Mouse (Mus musculus) kidney, adult 2 months (tissue): ENCODE results near the gene Rpl10a. TPM values are rescaled to one million over a fixed set of nuclear protein-coding genes. Genes with fewer than 3 reads are reported as not detected.
"Not testable (repeated sequence)": the region's sequence is repeated elsewhere in the genome, so short reads cannot be mapped to it uniquely, and the experiment has no call there.

ENCODE experiments used
- DNase-seq: peaks from one replicate; pipeline ENCODE4 v3.0.0; 2021
- H3K27ac ChIP-seq: fragments of 200-500 bp; 2 replicates; pipeline ENCODE4 v1.5.1; 2012; ENCODE audit warnings: low read depth, low read length, control low read depth, inconsistent platforms; ENCODE audit not compliant: insufficient read depth
- H3K27me3 ChIP-seq: fragments of 200-500 bp; replicated peaks from 2 replicates; pipeline ENCODE4 v1.6.1; 2012; ENCODE audit warnings: mild to moderate bottlenecking, moderate library complexity, low read length, inconsistent platforms; ENCODE audit not compliant: control insufficient read depth, insufficient read depth
- H3K36me3 ChIP-seq: fragments of 200-500 bp; 2 replicates; pipeline ENCODE4 v1.6.1; 2012; ENCODE audit warnings: mild to moderate bottlenecking, moderate library complexity, low read length, inconsistent platforms; ENCODE audit not compliant: control insufficient read depth, insufficient read depth
- H3K4me1 ChIP-seq: fragments of 200-500 bp; 2 replicates; pipeline ENCODE4 v1.6.1; 2011; ENCODE audit warnings: low read length; ENCODE audit not compliant: control insufficient read depth, insufficient read depth
- H3K4me3 ChIP-seq: fragments of 200-500 bp; 2 replicates; pipeline ENCODE4 v1.5.1; 2011; ENCODE audit warnings: mild to moderate bottlenecking, low read depth, low read length, control low read depth; ENCODE audit not compliant: insufficient read depth
- CTCF ChIP-seq: fragments of 200-500 bp; conservative IDR thresholded peaks from 2 replicates; pipeline ENCODE4 v1.5.1; 2011; ENCODE audit warnings: low read depth, mild to moderate bottlenecking, control low read depth, low read length, moderate library complexity, mixed read lengths; ENCODE audit not compliant: insufficient read depth, insufficient read length
- POLR2A ChIP-seq: fragments of 200-500 bp; IDR thresholded peaks from one replicate; pipeline ENCODE4 v1.6.1; 2011; ENCODE audit warnings: low read depth, low read length, control low read depth
- WGBS: fragments of 180-500 bp; shearing (Covaris S2); methylation state at CpG from one replicate; pipeline ENCODE4 v1.1.7; 2018; 5-methylcytosine and 5-hydroxymethylcytosine counted together
- polyA plus RNA-seq: library from polyadenylated mRNA; depleted of rRNA; stranded (reverse); fragments of >200 nt; gene quantifications from 2 replicates; pipeline ENCODE4 v1.2.3, GENCODE M21; 2012

The Rpl10a gene
- polyA plus RNA-seq, 1 experiment, result 2,603 TPM

GRCm38 (mm10) chr17:28350466-28351352 lies 22.4 kb downstream of the Rpl10a start, which contains the start of gene Tead3:
Tead3 (minus strand) TSS chr17:28350817.
- H3K27me3 ChIP-seq, result no peaks in the 10 kb centered on the region
- no peaks in the 10 kb centered on the region for H3K36me3 ChIP-seq
- peak within 1 kb of the TSS; percentile 88 for H3K27ac ChIP-seq
- peak within 1 kb of the TSS; percentile 75 for H3K4me3 ChIP-seq
- peak; percentile 43 for TF ChIP-seq POLR2A
- no peak for TF ChIP-seq CTCF
- DNase-seq, result peak; percentile 83
- peaks cover 7% of the 10 kb centered on the region; the same call in 1 of the 2 replicates for H3K4me1 ChIP-seq
- WGBS, result 2% methylated on average over 65 of the region's 73 CpGs

- Histone ChIP-seq H3K27me3 (no peaks in the 10 kb centered on the region), H3K27ac (peak overlapping the region; percentile 40; the same call in 1 of the 2 replicates), H3K36me3 (no peaks in the 10 kb centered on the region), H3K4me3 (peak overlapping the region; percentile 75), H3K4me1 (peaks cover 7% of the 10 kb centered on the region; the same call in 1 of the 2 replicates)
- WGBS, result 5% methylated on average over 29 of the region's 29 CpGs
- no peak for DNase-seq
- no peak for TF ChIP-seq CTCF
- TF ChIP-seq POLR2A, result no peak
Measured at GRCm38 (mm10) chr17:28351353-28351890, 23.2 kb downstream of the Rpl10a start.

- no peak overlapping the region for H3K4me3 ChIP-seq
- 69% methylated on average over 11 of the region's 11 CpGs for WGBS
- H3K36me3 ChIP-seq, result no peaks in the 10 kb centered on the region
- TF ChIP-seq POLR2A (no peak), CTCF (no peak)
- H3K27ac ChIP-seq, result no peak overlapping the region
- DNase-seq, result no peak
- H3K27me3 ChIP-seq, result no peaks in the 10 kb centered on the region
- peaks cover 7% of the 10 kb centered on the region; the same call in 1 of the 2 replicates for H3K4me1 ChIP-seq
Measured at GRCm38 (mm10) chr17:28352018-28352417, 23.7 kb downstream of the Rpl10a start.

GRCm38 (mm10) chr17:28355871-28356270 lies 27.6 kb downstream of the Rpl10a start:
- WGBS, result 79% methylated on average over 12 of the region's 12 CpGs
- TF ChIP-seq CTCF (no peak), POLR2A (no peak)
- no peak overlapping the region for H3K27ac ChIP-seq
- no peak for DNase-seq
- H3K36me3 ChIP-seq, result no peaks in the 10 kb centered on the region
- H3K27me3 ChIP-seq, result no peaks in the 10 kb centered on the region
- H3K4me1 ChIP-seq, result no peaks in the 10 kb centered on the region
- no peak overlapping the region for H3K4me3 ChIP-seq

- DNase-seq, H3K4me3 ChIP-seq, H3K4me1 ChIP-seq, H3K27ac ChIP-seq, H3K36me3 ChIP-seq, H3K27me3 ChIP-seq: not testable (repeated sequence)
- 36% methylated on average over 24 of the region's 24 CpGs for WGBS
Measured at GRCm38 (mm10) chr17:28358576-28359261, 30.4 kb downstream of the Rpl10a start.

GRCm38 (mm10) chr17:28360531-28361277 lies 32.4 kb downstream of the Rpl10a start:
- Histone ChIP-seq H3K27me3 (no peaks in the 10 kb centered on the region; the same call in 1 of the 2 replicates), H3K4me1 (no peaks in the 10 kb centered on the region)

More at GRCm38 (mm10) chr17:28360531-28361277, 32.4 kb downstream of the Rpl10a start:
- Histone ChIP-seq H3K27ac (no peak overlapping the region), H3K36me3 (no peaks in the 10 kb centered on the region), H3K4me3 (no peak overlapping the region)
- TF ChIP-seq CTCF (no peak), POLR2A (no peak)
- 80% methylated on average over 9 of the region's 9 CpGs for WGBS
- no peak for DNase-seq
